Mouse (Mus musculus) cortical plate, adult 2 months (tissue): ENCODE data around the gene 6430548M08Rik.

ENCODE experiments used
- CTCF ChIP-seq: fragments of 200-500 bp; IDR thresholded peaks from 2 replicates; pipeline ENCODE4 v1.5.1; 2011; ENCODE audit warnings: mild to moderate bottlenecking, control low read depth, low read length; ENCODE audit not compliant: insufficient read depth; ENCODE audit errors: extremely low read depth
- POLR2A ChIP-seq: fragments of 200-500 bp; IDR thresholded peaks from 2 replicates; pipeline ENCODE4 v1.6.1; 2011; ENCODE audit warnings: mild to moderate bottlenecking, low read length, control low read depth; ENCODE audit not compliant: insufficient read depth; ENCODE audit errors: extremely low read depth

DNA sequence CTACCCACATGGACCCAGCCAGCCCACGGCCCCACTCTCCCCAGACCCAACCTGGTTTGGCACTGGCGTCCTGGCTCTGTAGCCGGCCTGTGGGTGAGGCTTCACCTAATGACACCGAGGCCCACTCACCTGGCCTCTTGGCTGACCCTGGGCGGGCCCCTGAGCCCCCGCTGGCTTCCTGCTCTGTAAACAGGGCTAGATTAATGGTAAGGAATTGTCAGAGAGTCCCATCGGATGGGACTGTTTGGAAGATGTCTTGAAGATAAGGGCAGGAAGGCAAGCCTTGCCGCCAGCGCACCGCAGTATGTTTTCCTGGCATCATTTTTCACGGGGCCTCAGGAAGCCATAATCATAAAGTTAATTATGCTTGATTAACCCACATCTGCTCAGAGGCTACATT is 94.2 kb downstream of the 6430548M08Rik start:
- TF ChIP-seq POLR2A (no peak), CTCF (no peak)
